Mouse (Mus musculus) layer of hippocampus, postnatal 14 days (tissue): ENCODE data around the gene Tgfb2. TPM values are rescaled to one million over a fixed set of nuclear protein-coding genes. Genes with fewer than 3 reads are reported as not detected.

Experiments
- DNase-seq, 2 experiments: peaks; one replicate each; pipeline ENCODE4 v3.0.0; 2021 to 2022; ENCODE audit warnings: low spot score in 2 of 2, mixed read lengths in 1 of 2
- long read RNA-seq, 2 experiments: library from polyadenylated mRNA; stranded (forward); transcript quantifications; one replicate each; pipeline ENCODE4 v2.0.0; 2021
- total RNA-seq, 2 experiments: library from RNA; stranded (reverse); gene quantifications; 2 replicates each; pipeline ENCODE4 v1.2.3; 2021

The Tgfb2 gene
- total RNA-seq = 10 to 100 TPM; 36.6 to 37.0 TPM
- long read RNA-seq, experiment 1, full-length matches to known transcripts = 14 of 16 reads
- long read RNA-seq, experiment 1, partial matches to known transcripts = 0 of 16 reads
- long read RNA-seq, experiment 1, other reads (novel, unspliced or antisense) = 2 of 16 reads
- long read RNA-seq, experiment 2, full-length matches to known transcripts = 21 of 26 reads
- long read RNA-seq, experiment 2, partial matches to known transcripts = 0 of 26 reads
- long read RNA-seq, experiment 2, other reads (novel, unspliced or antisense) = 5 of 26 reads

DNA sequence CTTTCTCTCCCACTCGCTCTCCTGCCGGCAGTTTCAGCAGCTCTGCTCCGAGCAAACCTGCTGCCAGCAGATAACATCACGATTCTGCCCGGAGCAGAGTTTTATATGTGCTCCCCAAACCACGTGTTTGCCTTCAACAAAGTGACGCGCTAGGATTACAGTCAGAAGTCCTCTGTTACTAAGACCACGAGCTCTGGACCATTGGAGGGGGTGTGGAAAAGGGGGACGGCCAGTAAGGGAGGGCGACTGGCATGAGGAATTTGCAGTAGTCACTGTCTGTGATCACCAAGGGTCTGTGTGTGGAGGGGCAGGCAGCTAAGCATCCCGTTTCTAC is at the start of gene Tgfb2:
TSS of gene Tgfb2 (minus strand) at position 75 of the 334 bp plus-strand sequence.
- peak; percentile 36 to 37 for DNase-seq

DNA sequence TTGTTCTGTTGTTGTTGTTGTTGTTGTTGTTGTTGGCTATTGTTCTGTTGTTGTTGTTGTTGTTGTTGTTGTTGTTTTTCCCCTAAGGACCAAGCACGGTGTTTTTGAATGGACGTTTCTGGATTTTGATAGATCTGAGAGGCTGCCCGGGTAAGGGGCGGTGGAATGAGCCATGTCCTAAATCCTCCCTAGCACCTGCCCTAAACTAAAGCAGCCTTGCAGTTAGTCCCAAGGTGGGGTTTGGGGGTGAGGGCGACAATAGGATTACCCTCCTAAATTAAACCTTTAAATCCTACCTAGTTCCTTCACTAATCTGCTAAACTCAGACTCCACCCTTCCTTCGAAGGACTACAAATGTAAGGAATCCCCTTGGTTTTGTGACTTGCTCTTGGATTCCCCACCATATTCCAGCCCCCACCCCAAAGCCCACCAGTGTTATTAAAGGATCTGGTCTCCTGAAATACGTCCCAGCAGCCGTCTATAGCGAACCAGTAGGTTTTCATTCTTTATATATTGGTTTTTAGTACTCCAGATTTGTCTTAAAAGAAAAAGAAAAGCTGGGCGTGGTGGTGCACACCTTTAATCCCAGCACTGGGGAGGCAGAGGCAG is 44.0 kb upstream of the Tgfb2 start:
- DNase-seq = peak in 1 of 2 experiments; percentile 9

DNA sequence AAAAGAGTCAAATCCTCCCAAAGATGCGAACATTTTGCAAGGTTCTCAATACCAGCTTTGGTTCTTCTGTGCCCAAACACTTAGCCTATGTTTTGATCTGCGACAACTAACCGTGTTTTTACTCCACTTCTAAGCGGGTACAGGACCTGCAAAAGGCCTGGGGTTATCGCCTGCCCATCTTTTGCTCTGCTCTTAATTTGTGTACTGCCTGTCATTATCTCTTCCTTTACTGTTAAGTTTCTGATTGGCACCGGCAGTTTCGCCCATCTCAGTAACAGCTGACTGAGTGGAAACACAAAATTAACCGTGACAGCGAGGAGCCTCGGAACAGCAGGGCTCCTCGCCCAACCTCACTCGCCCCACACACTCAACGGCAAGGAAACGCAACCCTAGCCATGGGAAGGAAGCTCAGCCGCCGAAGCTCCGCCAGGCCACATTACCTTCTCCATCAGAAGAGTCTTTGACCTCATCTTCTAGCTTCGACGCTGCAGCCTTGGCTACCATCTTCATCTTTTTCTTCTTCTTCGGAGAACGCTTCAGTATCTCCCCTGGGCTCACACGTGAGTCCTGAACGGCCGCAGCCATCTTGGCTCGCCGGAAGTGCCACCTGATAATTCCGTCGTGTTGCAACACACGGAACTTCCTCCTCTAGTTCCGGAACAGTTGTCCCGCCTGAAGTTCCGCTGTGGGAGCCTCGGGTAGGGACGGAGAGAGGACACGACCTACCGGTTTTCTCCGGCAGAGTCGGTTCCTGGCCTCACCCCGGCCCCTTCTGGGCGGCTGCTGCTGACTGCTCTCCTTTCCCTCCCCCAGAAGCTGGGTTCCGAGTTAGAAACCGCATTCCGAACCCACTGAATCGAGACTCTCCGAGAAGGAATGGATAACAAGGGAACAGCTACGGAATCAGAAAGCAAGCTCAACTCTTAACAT is 43.2 kb upstream of the Tgfb2 start, which contains the start of gene Rrp15:
TSS of gene Rrp15 (minus strand) at position 635 of the 930 bp plus-strand sequence.
- peak; percentile 90 for DNase-seq

DNA sequence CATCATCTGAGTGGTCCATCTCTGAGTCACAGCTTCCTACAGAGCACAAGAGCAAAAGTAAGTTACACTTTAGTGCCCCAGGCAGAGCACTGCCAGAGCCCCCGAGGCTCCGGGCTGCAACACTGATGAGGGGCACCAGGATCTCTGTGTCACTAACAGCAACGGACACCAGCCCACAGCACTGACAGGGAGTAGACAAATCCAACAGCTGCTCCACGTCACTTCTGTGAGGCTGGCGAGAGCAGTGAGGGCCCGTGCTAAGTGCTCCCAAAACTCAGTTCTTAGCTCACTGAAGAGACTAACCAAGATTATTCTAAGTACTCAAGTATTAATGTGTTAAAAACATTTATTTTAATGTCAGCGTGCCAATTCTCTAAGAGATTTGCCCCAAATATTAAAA is 34.0 kb upstream of the Tgfb2 start:
- no peak for DNase-seq

DNA sequence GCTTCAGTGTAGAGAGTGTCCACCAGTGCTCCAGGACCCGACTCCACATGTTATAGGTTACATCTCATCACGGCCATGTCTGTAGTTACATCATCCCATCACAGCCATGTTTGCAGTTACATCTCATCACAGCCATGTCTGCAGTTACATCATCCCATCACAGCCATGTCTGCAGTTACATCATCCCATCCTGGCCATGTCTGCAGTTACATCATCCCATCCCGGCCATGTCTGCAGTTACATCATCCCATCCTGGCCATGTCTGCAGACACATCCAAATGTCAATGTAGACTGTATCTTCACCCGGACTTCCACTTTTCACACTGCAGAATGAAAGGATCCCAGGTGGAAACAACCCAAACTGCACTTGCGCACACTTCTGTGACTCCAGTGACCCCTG is 29.7 kb upstream of the Tgfb2 start:
- no peak for DNase-seq

DNA sequence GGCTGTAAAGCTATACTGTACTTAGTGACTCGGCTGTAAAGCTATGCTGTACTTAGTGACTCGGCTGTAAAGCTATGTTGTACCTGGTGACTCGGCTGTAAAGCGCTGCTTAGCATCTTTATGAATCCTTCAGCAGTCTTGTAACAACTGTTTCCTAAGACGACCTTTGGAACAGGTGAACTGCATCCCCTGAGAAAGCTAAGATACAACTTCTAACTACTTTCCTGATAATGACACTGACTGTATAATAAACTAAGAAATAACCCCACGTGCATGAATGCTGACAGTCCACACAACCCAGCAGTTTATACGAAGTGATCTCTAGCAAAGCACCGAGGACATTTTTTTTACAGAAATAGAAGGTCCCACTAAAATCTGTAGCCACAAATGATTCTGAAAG is 27.3 kb upstream of the Tgfb2 start:
- DNase-seq = no peak

DNA sequence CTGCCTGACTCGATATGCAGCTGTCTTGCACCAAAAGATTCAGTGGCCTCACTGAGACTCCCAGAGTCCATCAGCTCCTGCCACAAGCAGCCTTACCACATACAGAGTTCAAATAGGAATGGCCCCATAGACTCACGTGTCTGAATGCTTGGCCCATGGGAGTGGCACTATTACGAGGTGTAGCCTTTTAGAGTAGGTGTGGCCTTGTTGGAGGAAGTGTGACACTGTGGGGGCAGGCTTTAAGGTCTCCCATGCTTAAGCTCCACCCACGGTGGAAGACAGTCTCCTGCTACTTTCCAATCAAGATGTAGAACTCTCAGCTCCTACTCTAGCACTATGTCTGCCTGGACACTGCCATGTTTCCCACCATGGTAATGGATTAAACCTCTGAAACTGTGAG is 23.0 kb upstream of the Tgfb2 start:
- no peak for DNase-seq

DNA sequence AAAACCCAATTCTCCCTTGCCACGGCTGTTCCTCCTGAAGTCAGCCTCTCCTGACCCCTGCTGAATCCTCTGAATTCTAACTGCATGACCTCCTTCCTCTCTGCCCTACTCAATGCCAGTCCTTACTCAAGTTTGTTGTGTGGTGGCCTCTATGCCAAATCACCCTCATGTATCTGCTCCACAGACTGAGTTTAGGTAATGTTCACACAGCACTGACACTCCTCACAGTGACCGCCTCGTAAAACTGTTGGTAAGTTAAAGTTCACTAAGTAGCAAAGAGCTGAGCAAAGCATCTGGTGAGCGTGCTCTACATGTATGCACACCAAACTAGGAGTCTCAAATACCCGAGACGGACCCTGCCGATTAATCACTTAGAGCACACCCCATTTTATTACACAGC is 20.3 kb upstream of the Tgfb2 start:
- no peak for DNase-seq

DNA sequence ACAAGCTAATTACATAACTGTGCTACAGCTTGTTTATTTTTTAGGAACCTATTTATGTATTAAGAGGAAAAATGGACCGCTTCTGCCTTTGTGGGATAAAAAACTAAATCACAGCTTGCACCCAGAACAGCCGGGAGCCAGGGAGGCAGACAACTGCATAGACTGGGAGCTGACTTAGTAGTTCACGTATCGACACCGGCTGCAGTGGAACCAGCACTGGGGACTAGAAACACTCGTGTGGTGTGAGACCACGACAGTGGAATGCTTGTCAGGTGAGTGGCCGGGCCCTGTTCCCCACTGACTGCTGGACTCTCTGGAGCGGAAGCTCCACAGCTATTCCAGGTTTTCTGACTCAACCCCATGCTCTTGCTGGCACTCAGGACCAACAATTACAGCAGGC is 16.5 kb upstream of the Tgfb2 start:
- DNase-seq = no peak

DNA sequence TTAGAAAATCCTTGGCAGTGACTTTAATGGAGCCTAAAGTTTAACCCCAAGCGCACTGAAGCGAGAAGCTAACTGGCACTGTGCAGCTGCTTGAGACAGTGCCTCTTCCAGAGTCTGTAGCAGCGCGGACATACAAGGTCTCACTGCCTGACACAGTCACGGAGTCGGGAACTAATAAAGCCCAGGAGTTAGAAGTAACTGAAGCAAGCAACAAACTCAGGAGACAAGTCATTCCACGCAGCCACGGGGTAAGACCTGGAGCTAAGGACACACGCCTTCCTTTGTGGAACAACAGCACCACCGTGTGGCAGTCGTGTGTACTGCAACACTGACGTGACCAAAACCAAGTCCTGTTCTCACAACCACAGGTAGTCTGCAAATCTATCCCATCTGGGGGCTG is 16.1 kb upstream of the Tgfb2 start:
- DNase-seq = peak; percentile 83 to 85

DNA sequence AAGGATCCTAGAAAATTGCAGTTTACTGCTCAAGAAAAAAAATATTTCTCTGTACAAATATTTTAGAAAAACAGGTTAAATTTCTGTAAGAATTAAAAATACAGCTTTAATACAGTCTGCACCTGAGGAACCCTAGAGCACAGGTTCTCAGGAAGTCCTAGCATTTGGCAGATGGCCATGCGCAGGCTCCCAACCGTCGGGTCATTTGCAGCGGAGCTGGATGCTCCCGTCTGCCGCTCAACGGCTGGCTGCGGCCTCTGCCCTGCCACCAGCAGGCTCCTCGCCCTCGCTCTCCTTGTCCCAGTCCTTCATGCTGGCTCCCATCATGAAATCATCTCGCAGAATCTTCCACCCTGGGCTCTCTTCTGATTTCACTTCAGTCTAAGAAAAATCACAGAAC is 15.4 kb upstream of the Tgfb2 start:
- no peak for DNase-seq

DNA sequence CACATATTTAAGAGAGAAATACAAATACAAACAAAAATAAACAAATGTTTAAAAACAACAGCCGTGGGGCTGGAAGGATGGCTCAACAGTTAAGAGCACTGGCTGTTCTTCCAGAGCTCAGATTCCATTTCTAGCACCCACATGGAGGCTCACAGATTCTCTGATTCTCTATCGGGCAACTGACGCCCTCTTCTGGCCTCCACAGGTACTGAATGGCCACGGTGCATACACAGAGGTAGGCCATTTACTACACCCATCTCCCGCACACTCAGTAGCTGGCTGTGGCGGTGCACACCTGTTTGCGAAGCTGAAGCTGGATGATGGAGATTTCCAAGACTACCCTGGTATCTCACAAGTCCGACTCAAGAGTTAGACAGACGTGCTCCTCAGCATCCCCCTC is 13.9 kb upstream of the Tgfb2 start:
- DNase-seq = no peak

DNA sequence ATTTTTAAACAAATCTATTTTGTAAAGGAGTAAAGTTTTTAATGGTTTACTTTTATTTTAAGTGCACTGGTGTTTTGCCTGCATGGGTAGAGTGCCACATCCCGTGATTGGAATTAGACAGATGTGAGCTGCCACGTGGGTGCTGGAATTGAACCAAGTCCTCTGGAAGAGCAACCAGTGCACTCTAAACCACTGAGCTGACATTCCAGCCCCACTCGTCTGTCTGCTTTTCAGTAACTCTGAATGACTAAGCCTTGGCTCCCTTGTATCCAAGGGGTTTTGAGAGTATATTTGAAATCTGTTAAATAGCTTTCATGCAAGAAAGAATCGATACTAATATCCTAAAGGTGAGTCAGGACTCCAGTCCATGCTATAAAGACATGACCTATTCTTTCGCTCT is 13.1 kb upstream of the Tgfb2 start:
- DNase-seq = no peak

DNA sequence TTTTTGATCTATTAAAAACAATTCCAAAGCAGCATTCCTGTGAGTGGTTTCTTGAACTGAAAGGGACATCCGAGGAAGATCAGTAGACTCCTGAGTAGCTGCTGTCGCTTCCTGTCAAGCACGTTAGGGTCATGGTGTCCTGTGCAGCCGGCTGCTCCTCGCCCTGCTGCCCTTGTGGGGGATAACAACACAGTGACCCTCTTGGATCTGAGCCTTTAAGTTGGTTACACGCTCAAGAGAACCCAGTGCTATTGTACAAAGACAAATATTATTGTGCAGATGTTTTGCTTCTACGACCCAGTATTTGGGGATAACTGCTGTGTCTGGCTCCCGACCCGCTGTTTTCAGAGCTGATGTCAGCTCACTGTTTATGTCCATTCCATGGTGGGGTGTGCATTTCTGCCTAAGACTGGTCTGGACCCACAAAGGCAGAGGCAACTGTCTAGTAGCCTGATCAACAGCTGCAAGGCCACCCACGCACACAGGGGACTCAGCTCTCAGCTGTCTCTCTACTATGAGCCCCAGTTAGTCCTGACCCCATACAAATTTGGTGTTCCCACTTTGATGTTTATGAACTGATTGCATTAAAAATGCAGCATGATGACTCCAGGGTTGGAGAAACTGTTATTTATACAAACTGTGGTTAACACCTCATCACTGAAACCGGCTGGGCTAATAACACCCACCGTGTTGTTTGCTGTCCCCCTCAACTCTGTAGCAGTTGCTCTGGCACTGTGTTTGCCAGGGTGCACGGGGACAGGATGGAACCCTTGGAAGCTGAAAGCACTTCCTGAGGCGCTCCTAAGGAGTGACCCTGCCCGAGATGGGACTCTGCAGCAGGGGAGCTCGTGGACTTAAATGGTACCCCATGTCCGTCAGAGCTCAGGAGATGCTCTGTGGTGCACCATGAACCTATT is 9.4 kb upstream of the Tgfb2 start:
- no peak for DNase-seq

DNA sequence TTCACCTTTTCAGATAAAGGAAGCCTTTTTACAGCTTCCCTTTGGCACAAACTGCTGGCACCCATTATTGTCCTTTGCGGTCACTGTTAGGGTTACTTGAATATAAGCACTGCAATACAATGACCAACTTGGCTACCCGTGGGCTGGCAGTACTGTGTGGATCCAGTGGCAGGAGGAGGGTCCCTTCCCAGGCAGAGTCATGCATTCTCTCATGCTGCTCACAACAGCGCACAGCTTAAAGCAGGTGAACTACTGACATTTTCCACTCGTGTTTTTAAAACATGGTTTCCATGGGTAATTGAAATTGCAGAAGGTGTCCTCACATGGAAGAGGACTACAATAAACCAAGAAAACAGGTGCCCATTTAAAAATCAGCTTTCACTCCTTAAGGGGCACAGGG is 8.4 kb upstream of the Tgfb2 start:
- no peak for DNase-seq

DNA sequence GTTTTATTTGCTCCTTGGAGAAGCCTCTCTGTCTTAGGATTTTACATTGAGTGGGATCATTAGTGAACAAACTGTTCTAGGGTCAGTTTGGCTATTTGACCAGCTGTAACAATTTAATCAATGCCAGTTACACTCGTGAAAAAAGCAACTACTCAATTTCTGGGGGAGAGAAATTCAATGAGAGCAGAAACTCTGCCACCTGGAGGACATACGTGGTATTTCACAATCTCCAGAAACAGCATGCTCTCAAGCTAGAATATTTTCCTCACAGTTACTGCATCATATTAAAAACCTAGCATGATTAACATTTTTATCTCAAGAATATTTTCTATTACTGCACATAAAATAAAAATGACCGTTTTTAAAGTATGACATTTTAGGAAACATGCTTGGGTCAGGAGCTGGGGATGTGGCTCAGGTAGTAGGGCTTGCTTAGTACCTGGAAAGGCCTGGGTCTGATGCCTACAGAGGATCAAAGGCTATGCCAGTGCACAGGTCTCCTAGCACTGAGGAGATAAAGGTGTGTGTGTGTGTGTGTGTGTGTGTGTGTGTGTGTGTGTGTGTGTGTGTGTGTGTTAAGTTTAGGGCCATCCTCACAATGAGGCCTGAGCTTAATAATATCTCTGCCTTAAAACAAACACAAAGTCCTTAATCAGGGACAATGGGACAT is 7.1 kb upstream of the Tgfb2 start:
- DNase-seq = peak in 1 of 2 experiments; percentile 73

DNA sequence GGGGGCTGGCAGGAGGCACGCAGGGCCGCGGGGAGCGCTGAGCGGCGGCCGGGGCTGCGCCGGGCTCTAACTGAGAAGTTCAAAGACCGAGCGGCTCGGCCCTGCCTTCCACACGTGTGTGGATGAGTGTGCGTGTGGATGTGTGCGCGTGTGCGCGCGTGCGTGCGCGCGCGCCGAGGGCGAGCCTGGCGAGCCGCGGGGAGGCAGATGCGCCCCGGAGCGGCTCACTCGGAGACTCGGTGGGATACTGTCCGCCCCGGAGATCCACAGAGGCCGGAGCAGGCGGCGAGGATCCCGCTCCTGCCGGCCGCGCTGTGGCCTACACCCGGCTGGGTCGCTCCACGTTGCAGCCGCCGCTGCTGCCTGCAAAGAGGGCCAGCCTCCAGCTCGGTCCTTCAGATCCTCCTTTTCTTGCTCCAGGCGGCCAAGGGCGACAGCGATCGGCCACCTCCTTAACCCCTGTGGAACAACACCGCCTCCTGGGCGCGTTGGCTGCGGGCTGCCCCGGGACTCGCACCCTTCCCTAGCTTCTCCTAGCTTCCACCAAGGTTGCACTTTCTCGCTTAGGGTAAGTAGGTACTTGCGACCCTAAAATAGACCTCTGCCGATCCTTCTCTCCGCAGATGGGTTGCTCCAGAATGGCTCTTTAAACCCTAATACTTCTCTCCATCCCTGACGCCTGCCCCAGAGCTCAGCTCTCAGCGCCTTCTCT is 430 bp downstream of the Tgfb2 start:
- peak; percentile 59 to 64 for DNase-seq

DNA sequence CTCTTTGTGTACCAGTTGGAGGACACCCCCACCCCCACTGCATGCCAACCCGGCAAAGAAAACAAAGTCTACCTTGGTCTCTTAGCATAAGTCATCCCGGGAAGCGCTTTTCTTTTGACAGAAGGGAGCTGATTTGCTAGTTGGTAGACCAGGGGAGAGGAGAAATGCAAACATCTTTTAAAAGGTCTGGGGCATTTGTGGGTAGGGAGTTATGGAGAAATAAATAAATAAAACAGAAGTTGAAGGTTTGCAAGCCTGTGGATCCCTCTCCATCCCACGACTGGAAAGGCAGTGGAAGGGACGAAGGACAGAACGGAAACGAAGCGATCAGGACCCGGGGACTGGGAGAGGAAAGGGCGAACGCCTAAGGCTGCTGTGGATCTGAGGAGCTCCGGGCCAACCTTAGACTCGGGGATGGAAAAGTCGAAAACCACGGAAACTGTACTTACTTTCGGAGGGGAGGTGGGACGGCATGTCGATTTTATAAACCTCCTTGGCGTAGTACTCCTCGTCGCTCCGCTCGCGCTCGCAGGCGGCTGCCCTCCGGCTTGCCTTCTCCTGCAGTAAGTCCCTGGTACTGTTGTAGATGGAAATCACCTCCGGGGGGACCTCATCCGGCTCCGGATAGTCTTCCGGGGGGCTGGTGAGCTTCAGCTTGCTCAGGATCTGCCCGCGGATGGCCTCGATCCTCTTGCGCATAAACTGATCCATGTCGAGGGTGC is 1.6 kb downstream of the Tgfb2 start:
- DNase-seq = peak in 1 of 2 experiments; percentile 25
